Mouse (Mus musculus): ENCODE measurements around the gene Abca1.

- no peak for TF ChIP-seq CTCF (conservative IDR thresholded peaks at IDR 0.05; ENCODE audit: low read length)
- no peak for TF ChIP-seq POU5F1 (IDR thresholded peaks at IDR 0.05; ENCODE audit: borderline replicate concordance, low read length)
- TF ChIP-seq NANOG (IDR thresholded peaks at IDR 0.05; ENCODE audit: borderline replicate concordance, low read length): no peak
Measured at GRCm38 (mm10) chr4:53177696-53178095, 18.0 kb upstream of the Abca1 start.

All from E14TG2a.4 (cell line).